Mouse (Mus musculus) c-Kit-negative CD71-positive TER-119-positive erythroid progenitor cells, embryonic 14.5 days (primary cell): ENCODE measurements around the gene Tceal5.

ENCODE experiments used
- DNase-seq: peaks from one replicate; pipeline ENCODE4 v3.0.0-alpha.2; 2013; ENCODE audit warnings: low read depth, low spot score

Gene Tceal5

DNA sequence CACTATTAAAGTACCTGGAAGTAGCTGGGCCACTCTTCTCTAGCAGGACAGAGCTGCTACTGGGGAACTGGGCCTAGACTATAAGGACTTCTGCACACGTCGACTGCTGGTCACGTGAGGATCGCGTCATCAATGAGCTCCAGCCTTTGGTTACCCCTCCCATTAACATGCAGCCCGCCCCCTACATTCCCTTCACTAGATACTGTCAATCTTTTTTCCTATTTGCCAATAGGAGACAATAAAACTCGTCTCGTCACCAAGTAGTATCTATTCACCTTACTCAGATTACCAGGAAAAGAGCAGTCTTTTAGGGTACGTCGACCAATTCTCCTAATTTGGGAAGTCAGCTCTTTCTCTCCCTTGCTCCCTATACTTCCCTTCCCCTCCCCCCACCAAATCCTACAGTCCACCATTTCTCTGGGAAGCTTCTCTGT lies 31.5 kb downstream of the Tceal5 start, which contains the start of gene Tceal8:
Gene Tceal8 (minus strand): TSS at position 225 of the 434 bp plus-strand sequence.
- peak; percentile 64 for DNase-seq

DNA sequence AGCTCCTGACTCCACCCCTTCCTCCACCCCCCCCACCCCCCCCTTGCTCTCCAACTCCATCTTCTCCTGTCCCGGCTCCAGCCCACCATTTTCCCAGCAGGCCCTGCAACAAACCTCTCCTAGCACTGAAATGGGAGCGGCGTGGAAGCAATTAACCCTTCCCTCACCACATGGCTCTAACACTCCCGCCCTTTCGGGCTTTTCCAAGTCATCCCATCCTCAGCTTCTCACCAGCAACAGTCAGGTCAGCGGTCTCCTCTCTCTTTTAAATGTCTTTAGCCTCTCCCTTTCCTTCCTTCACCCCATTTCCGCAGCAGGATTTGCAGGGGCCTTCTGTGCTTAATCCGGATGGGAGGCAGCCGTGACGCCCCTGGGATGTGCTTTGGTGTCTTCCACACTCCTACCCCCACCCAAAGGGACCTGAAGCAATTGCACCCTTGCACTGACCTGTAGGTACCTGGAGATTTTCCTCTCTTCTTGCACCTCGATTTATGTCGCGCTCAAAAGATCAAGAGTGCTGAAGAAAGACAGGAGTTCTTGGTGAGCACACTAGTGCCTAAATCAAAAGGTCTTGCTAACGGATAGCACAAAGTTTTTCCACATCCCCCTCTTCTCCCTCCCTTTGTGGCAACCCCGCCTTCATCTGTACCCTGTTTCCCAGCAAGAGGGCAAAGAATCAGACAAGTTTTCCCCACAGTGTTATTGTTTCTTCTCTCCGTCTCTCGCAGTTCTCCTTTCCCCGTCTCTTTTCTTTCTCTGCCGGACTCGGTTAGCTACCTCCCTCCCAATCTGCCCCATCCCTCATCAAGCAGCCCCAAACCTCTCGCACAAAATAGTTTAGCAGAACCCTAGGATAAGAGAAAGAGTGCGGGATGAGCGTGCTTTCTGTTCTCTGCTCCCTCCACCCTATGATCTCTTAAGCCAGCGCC lies 32.2 kb downstream of the Tceal5 start:
- no peak for DNase-seq

DNA sequence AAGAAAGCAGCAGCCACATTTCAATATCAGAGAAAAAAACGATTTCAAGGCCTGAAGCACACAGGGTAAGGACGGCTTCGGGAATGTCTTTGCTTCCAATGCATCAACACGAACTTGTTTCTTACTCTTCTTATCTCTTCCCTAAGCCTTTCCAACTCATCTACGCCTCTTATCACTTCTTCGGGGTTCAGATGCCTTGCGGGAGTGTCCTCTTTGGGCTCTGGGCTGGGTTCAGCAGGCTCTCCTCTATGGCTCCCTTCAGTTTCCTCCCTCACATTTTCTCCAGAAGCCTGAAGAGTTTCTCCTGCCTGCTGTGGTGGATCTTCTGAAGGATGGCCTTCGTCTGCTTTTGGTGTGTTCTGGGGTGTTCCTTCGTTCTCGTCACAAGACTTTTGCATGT lies 33.1 kb downstream of the Tceal5 start:
- peak; percentile 34 for DNase-seq
